Mouse (Mus musculus): ENCODE measurements around the gene Gm10272. TPM values are rescaled to one million over a fixed set of nuclear protein-coding genes. Genes with fewer than 3 reads are reported as not detected.
"Not testable (repeated sequence)": the region's sequence is repeated elsewhere in the genome, so short reads cannot be mapped to it uniquely, and the experiment has no call there.

Gene Gm10272
- polyA plus RNA-seq, 1 experiment from 2014 or later: not detected

GRCm38 (mm10) chr10:77750686-77751085, 44.3 kb downstream of the Gm10272 start:
- H3K4me2 ChIP-seq (ENCODE audit: low read depth, low read length); H3K27ac ChIP-seq (ENCODE audit: low read length); H3K9me3 ChIP-seq (ENCODE audit: control insufficient read depth, low read length); H3K4me3 ChIP-seq (ENCODE audit: low read length); H3K9ac ChIP-seq (ENCODE audit: low read depth, low read length); ATAC-seq; H3K4me1 ChIP-seq (ENCODE audit: control insufficient read depth, insufficient read depth, low read length); H3K36me3 ChIP-seq (ENCODE audit: control insufficient read depth, insufficient read depth, low read length); H3K27me3 ChIP-seq (replicated peaks; ENCODE audit: control insufficient read depth, insufficient read depth, low read length): not testable (repeated sequence)
- 62% methylated on average over 1 of the region's 1 CpGs for WGBS

GRCm38 (mm10) chr10:77751254-77751653, 44.8 kb downstream of the Gm10272 start, which contains the start of gene Gm9736:
Gene Gm9736, minus strand, starts transcription at chr10:77751354.
- H3K4me1 ChIP-seq (ENCODE audit: control insufficient read depth, insufficient read depth, low read length); H3K27me3 ChIP-seq (replicated peaks; ENCODE audit: control insufficient read depth, insufficient read depth, low read length); ATAC-seq; H3K9ac ChIP-seq (ENCODE audit: low read depth, low read length); H3K36me3 ChIP-seq (ENCODE audit: control insufficient read depth, insufficient read depth, low read length); H3K4me3 ChIP-seq (ENCODE audit: low read length); H3K4me2 ChIP-seq (ENCODE audit: low read depth, low read length); H3K27ac ChIP-seq (ENCODE audit: low read length); H3K9me3 ChIP-seq (ENCODE audit: control insufficient read depth, low read length): not testable (repeated sequence)
- 75% methylated on average over 1 of the region's 1 CpGs for WGBS

- ATAC-seq; H3K9me3 ChIP-seq (ENCODE audit: control insufficient read depth, low read length); H3K27ac ChIP-seq (ENCODE audit: low read length); H3K4me1 ChIP-seq (ENCODE audit: control insufficient read depth, insufficient read depth, low read length); H3K36me3 ChIP-seq (ENCODE audit: control insufficient read depth, insufficient read depth, low read length); H3K9ac ChIP-seq (ENCODE audit: low read depth, low read length); H3K4me2 ChIP-seq (ENCODE audit: low read depth, low read length); H3K4me3 ChIP-seq (ENCODE audit: low read length); H3K27me3 ChIP-seq (replicated peaks; ENCODE audit: control insufficient read depth, insufficient read depth, low read length): not testable (repeated sequence)
- WGBS: 56% methylated on average over 3 of the region's 3 CpGs
These were observed 45.9 kb downstream of the Gm10272 start for GRCm38 (mm10) chr10:77752312-77752711.

- no peaks in the 10 kb centered on the region for H3K4me1 ChIP-seq (ENCODE audit: control insufficient read depth, insufficient read depth, low read length)
- H3K4me3 ChIP-seq (ENCODE audit: low read length): no peak overlapping the region
- no peaks in the 10 kb centered on the region for H3K9me3 ChIP-seq (ENCODE audit: control insufficient read depth, low read length)
- no peak overlapping the region for H3K27ac ChIP-seq (ENCODE audit: low read length)
- no peak overlapping the region for H3K9ac ChIP-seq (ENCODE audit: low read depth, low read length)
- no peaks in the 10 kb centered on the region for H3K27me3 ChIP-seq (replicated peaks; ENCODE audit: control insufficient read depth, insufficient read depth, low read length)
- ATAC-seq: no peak
- H3K36me3 ChIP-seq (ENCODE audit: control insufficient read depth, insufficient read depth, low read length): no peaks in the 10 kb centered on the region
- no peak overlapping the region for H3K4me2 ChIP-seq (ENCODE audit: low read depth, low read length)
These were observed 47.0 kb downstream of the Gm10272 start for GRCm38 (mm10) chr10:77753448-77753847.

Other genes with a start within 250 kb of the Gm10272 start
- 39.0 and 43.8 TPM in 2 replicates for gene Fam207a, start 190.8 kb upstream of the Gm10272 start, polyA plus RNA-seq (2015; fragmentation: Nextera tagmentation; extraction: Ambion mirVana)
- 3.8 and 3.9 TPM in 2 replicates for gene Itgb2, start 176.4 kb upstream of the Gm10272 start, polyA plus RNA-seq (2015; fragmentation: Nextera tagmentation; extraction: Ambion mirVana)
- 177 and 181 TPM in 2 replicates for gene Pttg1ip, start 124.9 kb upstream of the Gm10272 start, polyA plus RNA-seq (2015; fragmentation: Nextera tagmentation; extraction: Ambion mirVana)
- gene Sumo3, start 100.5 kb upstream of the Gm10272 start, polyA plus RNA-seq (2015; fragmentation: Nextera tagmentation; extraction: Ambion mirVana): 330 and 356 TPM in 2 replicates
- gene Gm49325, start 100.4 kb upstream of the Gm10272 start, polyA plus RNA-seq (2015; fragmentation: Nextera tagmentation; extraction: Ambion mirVana): 1.9 TPM in 1 of 2 replicates, not detected in the other
- 61.5 and 68.6 TPM in 2 replicates for gene Ube2g2, start 84.4 kb upstream of the Gm10272 start, polyA plus RNA-seq (2015; fragmentation: Nextera tagmentation; extraction: Ambion mirVana)
- gene Tspear, start 20.1 kb upstream of the Gm10272 start, polyA plus RNA-seq (2015; fragmentation: Nextera tagmentation; extraction: Ambion mirVana): 0.48 and 0.51 TPM in 2 replicates
- gene Gm19402, start 15.9 kb upstream of the Gm10272 start, polyA plus RNA-seq (2015; fragmentation: Nextera tagmentation; extraction: Ambion mirVana): not detected in 2 replicates
- not detected in 2 replicates for gene Gm9508, start 9.4 kb upstream of the Gm10272 start, polyA plus RNA-seq (2015; fragmentation: Nextera tagmentation; extraction: Ambion mirVana)
- gene Gm10024, start 4.8 kb downstream of the Gm10272 start, polyA plus RNA-seq (2015; fragmentation: Nextera tagmentation; extraction: Ambion mirVana): not detected in 2 replicates
- gene Gm10142, start 9.2 kb downstream of the Gm10272 start, polyA plus RNA-seq (2015; fragmentation: Nextera tagmentation; extraction: Ambion mirVana): not detected in 2 replicates
- gene Krtap12-1, start 14.0 kb downstream of the Gm10272 start, polyA plus RNA-seq (2015; fragmentation: Nextera tagmentation; extraction: Ambion mirVana): not detected in 2 replicates
- not detected in 2 replicates for gene Gm10100, start 19.9 kb downstream of the Gm10272 start, polyA plus RNA-seq (2015; fragmentation: Nextera tagmentation; extraction: Ambion mirVana)
- gene Gm18596, start 36.0 kb downstream of the Gm10272 start, polyA plus RNA-seq (2015; fragmentation: Nextera tagmentation; extraction: Ambion mirVana): not detected in 2 replicates
- gene Gm9736, start 44.7 kb downstream of the Gm10272 start, polyA plus RNA-seq (2015; fragmentation: Nextera tagmentation; extraction: Ambion mirVana): not detected in 2 replicates
- not detected in 2 replicates for gene Gm3233, start 53.1 kb downstream of the Gm10272 start, polyA plus RNA-seq (2015; fragmentation: Nextera tagmentation; extraction: Ambion mirVana)
- gene Gm3238, start 64.7 kb downstream of the Gm10272 start, polyA plus RNA-seq (2015; fragmentation: Nextera tagmentation; extraction: Ambion mirVana): not detected in 2 replicates
- not detected in 2 replicates for gene Gm7138, start 70.3 kb downstream of the Gm10272 start, polyA plus RNA-seq (2015; fragmentation: Nextera tagmentation; extraction: Ambion mirVana)
- not detected in 2 replicates for gene Gm3250, start 75.9 kb downstream of the Gm10272 start, polyA plus RNA-seq (2015; fragmentation: Nextera tagmentation; extraction: Ambion mirVana)
- gene Gm7137, start 81.6 kb downstream of the Gm10272 start, polyA plus RNA-seq (2015; fragmentation: Nextera tagmentation; extraction: Ambion mirVana): not detected in 2 replicates
- gene Gm9639, start 88.5 kb downstream of the Gm10272 start, polyA plus RNA-seq (2015; fragmentation: Nextera tagmentation; extraction: Ambion mirVana): not detected in 2 replicates
- gene Gm19668, start 92.5 kb downstream of the Gm10272 start, polyA plus RNA-seq (2015; fragmentation: Nextera tagmentation; extraction: Ambion mirVana): not detected in 2 replicates
- gene Gm9507, start 105.2 kb downstream of the Gm10272 start, polyA plus RNA-seq (2015; fragmentation: Nextera tagmentation; extraction: Ambion mirVana): not detected in 2 replicates
- not detected in 2 replicates for gene Gm2696, start 108.1 kb downstream of the Gm10272 start, polyA plus RNA-seq (2015; fragmentation: Nextera tagmentation; extraction: Ambion mirVana)
- gene Krtap10-4, start 120.5 kb downstream of the Gm10272 start, polyA plus RNA-seq (2015; fragmentation: Nextera tagmentation; extraction: Ambion mirVana): not detected in 2 replicates
- not detected in 2 replicates for gene Krtap10-10, start 129.3 kb downstream of the Gm10272 start, polyA plus RNA-seq (2015; fragmentation: Nextera tagmentation; extraction: Ambion mirVana)
- not detected in 2 replicates for gene Gm36176, start 140.2 kb downstream of the Gm10272 start, polyA plus RNA-seq (2015; fragmentation: Nextera tagmentation; extraction: Ambion mirVana)
- not detected in 2 replicates for gene Gm10318, start 146.2 kb downstream of the Gm10272 start, polyA plus RNA-seq (2015; fragmentation: Nextera tagmentation; extraction: Ambion mirVana)
- not detected in 2 replicates for gene Gm3285, start 155.3 kb downstream of the Gm10272 start, polyA plus RNA-seq (2015; fragmentation: Nextera tagmentation; extraction: Ambion mirVana)
- gene Lrrc3, start 195.9 kb downstream of the Gm10272 start, polyA plus RNA-seq (2015; fragmentation: Nextera tagmentation; extraction: Ambion mirVana): 3.3 TPM in 2 replicates

Data from intestine, embryonic 16.5 days (tissue).